Mouse (Mus musculus) layer of hippocampus, postnatal 10 days (tissue): ENCODE measurements around the gene Rabggta. TPM values are rescaled to one million over a fixed set of nuclear protein-coding genes. Genes with fewer than 3 reads are reported as not detected.
A peak's percentile ranks its signal among the peaks of the same experiment; 100 is the strongest.

ENCODE experiments used
- DNase-seq, 2 experiments: peaks; one replicate each; pipeline ENCODE4 v3.0.0; 2021; ENCODE audit warnings: low spot score in 2 of 2
- total RNA-seq, 2 experiments: library from RNA; stranded (reverse); gene quantifications; 2 replicates each; pipeline ENCODE4 v1.2.3; 2021

Gene Rabggta
- total RNA-seq, 2 experiments from 2014 or later: 42.0 to 54.1 TPM

DNA sequence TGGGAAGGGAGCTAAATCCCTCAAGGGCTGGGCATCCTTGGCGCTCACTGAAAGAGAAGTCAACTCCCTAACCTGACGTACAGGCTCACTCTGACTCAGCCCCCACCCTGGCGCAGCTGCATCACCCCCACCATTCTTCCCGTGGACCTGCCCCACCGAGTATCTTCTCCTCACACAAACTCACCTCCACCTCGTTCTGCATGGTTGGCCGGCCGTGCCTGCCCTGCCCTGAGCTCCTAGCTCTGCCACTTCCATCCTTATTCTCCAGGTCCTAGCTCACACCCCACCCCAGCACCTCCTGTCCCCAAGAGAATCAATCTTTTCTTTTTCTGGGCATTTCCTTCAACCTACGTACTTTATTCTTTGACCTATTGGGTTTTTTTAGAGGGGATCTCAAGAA, 20.9 kb downstream of the Rabggta start:
- no peak for DNase-seq

DNA sequence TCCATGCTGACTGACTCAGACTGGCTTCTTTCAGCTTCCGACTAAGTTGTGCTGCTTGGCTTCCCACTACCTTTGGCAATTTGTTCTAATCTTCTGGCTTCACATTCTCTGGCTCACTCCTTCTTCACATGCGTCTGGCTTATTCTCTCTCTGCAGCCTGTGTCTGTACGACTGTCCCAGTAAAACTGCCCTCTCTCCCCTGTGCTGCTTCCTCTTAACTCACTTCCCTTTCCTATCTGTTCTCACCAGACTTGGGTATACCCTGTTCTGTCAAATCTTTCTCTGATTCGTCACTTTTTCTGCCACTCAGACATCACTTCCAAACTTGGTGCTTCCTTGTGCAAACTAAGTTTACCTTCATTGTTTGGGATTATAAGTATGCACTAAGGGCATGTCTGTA, 24.8 kb downstream of the Rabggta start:
- DNase-seq: no peak

DNA sequence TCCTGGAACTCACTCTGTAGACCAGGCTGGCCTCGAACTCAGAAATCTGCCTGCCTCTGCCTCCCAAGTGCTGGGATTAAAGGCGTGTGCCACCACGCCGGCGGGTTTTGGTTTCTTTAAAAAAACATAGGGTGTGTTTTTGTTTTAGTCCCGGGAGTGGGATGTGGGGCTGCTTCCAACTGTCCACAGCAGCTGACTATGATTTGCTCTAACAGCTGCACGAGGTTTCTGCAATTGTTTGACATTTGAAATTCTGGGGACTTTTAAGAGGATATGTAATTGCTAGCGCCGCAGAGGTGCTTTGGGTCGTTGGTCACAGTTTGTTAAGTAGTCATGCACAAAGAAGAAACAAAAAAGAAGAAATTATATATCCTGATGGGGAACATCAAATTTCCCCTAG, 32.6 kb downstream of the Rabggta start:
- DNase-seq: no peak

DNA sequence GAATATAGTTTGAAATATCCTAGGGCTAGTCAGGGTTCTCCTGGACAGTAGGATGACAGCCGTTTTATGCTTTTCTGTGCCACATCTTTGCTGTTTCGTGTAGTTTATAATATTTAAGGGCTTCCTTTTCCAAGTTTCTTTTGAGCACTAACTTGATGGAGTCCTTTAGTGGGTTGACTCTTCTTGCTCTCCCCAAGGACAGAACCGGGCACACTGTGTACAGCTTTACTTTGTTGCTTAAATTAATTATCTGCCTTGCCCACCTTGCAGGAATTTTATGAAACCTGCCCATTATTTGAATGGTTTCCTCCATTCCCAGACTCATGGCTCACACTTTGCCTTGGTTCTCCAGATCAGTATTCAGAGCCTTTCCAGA, 40.0 kb downstream of the Rabggta start:
- no peak for DNase-seq

DNA sequence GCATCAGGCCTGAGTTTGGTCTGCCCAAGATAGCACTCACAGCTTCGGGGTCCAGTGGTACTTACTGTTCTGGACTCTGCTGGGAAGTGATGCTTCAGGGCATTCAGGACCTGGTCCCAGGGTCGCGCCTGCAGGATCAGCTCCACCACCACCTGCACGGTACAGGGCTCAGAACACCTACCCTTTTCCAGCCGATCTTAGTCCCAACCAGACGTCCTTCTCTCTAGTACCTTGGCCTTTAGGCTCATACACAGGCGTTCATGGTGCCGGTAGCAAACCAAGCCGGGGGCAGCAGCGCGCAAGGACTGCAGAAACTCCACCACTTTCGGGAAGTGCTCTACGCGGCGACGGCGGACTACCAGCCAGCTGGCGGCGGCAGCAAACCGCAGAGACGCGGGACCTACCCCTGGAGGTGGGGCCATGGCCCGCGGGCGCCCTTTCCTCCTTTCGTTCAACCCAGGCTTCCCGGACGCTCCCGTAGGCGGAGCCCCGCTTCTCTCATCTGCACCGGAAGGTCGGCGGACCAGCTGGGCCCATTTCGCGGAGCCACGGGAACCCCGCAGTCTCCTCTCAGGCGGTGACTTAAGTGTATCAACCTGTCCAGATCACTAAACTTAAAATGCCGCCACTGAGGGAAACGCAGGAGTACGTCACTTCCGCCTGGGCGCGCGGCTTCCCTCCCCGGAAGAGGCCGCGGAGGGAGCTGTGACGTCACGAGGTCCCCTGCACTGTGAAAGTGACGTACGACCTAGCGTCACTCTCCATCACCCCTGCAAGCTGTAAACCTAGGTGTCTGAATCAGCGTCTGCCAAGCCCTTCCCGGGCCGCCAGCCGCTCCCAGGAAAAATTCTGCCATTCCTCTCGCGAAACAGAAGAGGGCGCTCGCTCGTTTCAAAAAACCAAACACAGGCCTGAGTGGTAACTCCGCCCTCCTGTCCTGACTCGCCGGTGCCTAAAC, 40.6 kb downstream of the Rabggta start, which contains the start of gene Tinf2:
Tinf2 (minus strand) TSS at position 661 of the 958 bp plus-strand sequence.
- DNase-seq: peak; percentile 95

DNA sequence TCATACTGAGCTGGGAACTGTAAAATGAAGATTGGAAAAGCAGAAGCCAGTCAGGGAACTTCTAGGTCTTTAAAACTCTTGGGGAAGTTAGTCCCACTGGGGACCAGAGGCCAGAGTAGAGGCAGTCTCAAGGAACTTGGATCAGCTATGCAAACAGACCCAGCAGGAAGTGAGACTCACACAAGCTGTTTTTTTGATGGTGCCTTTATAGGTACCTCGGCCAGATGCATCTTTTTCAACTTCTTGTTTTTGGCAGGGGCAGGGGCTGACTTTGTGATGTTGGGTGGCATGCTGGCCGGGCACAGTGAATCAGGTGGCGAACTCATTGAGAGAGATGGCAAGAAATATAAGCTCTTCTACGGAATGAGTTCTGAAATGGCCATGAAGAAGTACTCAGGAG, 44.4 kb downstream of the Rabggta start:
- DNase-seq: no peak

DNA sequence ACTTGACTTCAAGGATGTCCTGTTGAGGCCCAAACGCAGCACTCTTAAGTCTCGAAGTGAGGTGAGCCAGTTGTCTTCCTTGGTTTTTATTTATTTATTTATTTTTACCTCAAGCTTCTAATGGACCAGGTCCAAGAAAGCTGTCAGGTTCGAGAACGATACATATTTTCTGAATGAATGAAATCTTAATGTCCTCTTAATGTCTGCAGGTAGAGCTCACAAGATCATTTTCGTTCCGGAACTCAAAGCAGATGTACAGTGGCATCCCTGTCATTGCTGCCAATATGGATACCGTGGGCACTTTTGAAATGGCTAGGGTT, 49.4 kb downstream of the Rabggta start:
- no peak for DNase-seq

DNA sequence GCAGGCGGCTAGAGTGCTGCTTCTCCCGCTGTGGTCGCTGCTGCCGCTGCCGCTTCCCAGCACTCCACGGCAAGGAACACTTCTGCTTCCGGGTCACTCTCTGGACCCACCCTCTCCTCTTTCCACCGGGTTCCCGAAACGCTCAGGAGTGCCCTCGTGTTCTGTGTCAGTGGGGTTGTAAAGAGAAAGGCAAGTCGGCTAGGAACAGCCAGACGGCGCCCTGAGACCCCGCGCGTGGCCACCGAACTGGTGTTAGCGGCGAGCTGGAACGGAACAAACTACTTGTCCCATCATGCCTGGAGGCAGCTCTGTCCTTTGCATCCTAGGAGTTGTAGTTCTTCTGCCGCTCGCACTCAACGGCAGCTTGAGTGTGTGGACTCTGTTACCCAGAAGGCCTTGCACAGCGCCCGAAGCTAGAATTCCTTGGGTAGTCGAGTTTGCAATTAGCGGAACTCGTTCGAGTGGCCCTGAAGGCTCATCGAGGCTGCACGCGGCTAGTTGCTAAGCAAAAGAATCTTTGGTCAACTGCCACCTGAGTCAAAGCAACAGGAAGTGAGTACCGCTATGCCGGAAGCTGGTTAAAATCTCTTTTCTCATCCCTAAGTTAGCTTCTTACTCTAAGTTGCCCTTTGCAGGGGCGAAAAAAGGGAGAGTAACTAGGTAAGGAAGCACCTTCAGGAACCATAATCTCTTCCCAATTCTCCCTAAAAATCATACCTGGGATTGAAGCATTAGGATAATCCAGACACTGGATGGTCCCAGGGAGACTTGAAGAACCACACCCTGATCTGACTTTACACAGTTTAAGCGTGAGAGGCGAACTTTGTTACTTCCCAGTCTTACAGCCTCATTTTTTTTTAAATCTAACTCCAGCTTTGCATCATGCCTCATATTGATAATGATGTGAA, 50.0 kb downstream of the Rabggta start, which contains the start of the genes Gmpr2 and Nedd8:
Gmpr2 (plus strand) TSS at position 109 of the 908 bp plus-strand sequence.
Nedd8 (minus strand) TSS at position 292 of the 908 bp plus-strand sequence.
- DNase-seq: peak; percentile 88 to 90

DNA sequence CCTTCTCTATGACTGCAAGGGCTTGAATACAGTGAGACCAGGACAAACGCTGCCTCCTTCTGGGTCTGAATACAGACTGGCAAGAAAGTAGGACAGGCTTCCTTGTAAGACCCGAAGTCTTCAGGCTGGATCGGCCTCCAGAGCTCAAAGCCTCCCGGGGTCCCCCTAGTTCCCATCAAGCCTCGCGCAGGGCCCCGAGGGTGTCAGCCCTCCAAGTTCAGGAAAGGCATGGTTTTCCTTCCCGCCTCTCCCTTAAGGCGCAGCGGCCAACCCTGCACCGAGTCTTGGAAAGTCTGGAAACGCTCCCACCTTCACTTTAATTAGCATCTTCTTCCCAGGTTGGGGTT, 50.6 kb downstream of the Rabggta start:
- no peak for DNase-seq

Other genes starting within 250 kb of the Rabggta start
- 10 to 100 TPM; 16.5 to 17.7 TPM for gene Dhrs4, start 243.5 kb downstream of the Rabggta start, total RNA-seq
- gene Carmil3, start 231.6 kb downstream of the Rabggta start, total RNA-seq: 100 to 1,000 TPM; 106 to 144 TPM
- 100 to 1,000 TPM; 306 to 335 TPM for gene Cpne6, start 211.8 kb downstream of the Rabggta start, total RNA-seq
- gene Nrl, start 197.3 kb downstream of the Rabggta start, total RNA-seq: under 1 TPM; 0.34 to 0.76 TPM
- gene Pck2, start 182.0 kb downstream of the Rabggta start, total RNA-seq: 10 to 100 TPM; 20.4 to 21.4 TPM
- gene Dcaf11, start 162.3 kb downstream of the Rabggta start, total RNA-seq: 10 to 100 TPM; 61.3 to 66.7 TPM
- 1 to 10 TPM in 1 of 2 experiments, not detected in 1; 1.2 TPM for gene A730061H03Rik, start 161.9 kb downstream of the Rabggta start, total RNA-seq
- gene Fitm1, start 146.6 kb downstream of the Rabggta start, total RNA-seq: not detected
- gene Psme1, start 144.1 kb downstream of the Rabggta start, total RNA-seq: 10 to 100 TPM; 87.3 to 91.8 TPM
- gene Emc9, start 137.0 kb downstream of the Rabggta start, total RNA-seq: 10 to 100 TPM; 50.2 to 54.6 TPM
- gene Psme2, start 131.2 kb downstream of the Rabggta start, total RNA-seq: 10 to 100 TPM; 54.0 to 62.7 TPM
- gene Rnf31, start 130.6 kb downstream of the Rabggta start, total RNA-seq: 10 to 100 TPM; 35.6 to 37.2 TPM
- gene Irf9, start 118.7 kb downstream of the Rabggta start, total RNA-seq: 10 to 100 TPM; 11.1 to 13.0 TPM
- 1 to 10 TPM; 1.4 to 2.3 TPM for gene Rec8, start 104.2 kb downstream of the Rabggta start, total RNA-seq
- 100 to 1,000 TPM; 131 to 145 TPM for gene Ipo4, start 86.3 kb downstream of the Rabggta start, total RNA-seq
- 1 to 10 TPM; 3.0 to 6.1 TPM for gene Gm49378, start 84.4 kb downstream of the Rabggta start, total RNA-seq
- 10 to 100 TPM; 42.0 to 55.9 TPM for gene Tm9sf1, start 78.5 kb downstream of the Rabggta start, total RNA-seq
- 1 to 10 TPM; 1.3 to 1.5 TPM for gene Tssk4, start 72.1 kb downstream of the Rabggta start, total RNA-seq
- gene Mdp1, start 61.8 kb downstream of the Rabggta start, total RNA-seq: 10 to 100 TPM; 47.8 to 50.0 TPM
- gene Gmpr2, start 50.3 kb downstream of the Rabggta start, total RNA-seq: 10 to 100 TPM; 29.1 TPM
- gene Nedd8, start 50.1 kb downstream of the Rabggta start, total RNA-seq: 100 to 1,000 TPM; 320 to 339 TPM
- gene Tinf2, start 40.4 kb downstream of the Rabggta start, total RNA-seq: 10 to 100 TPM; 18.4 to 23.9 TPM
- under 1 TPM; 0.16 to 0.18 TPM for gene Tgm1, start 8.3 kb downstream of the Rabggta start, total RNA-seq
- 100 to 1,000 TPM; 103 to 110 TPM for gene Dhrs1, start 23.4 kb upstream of the Rabggta start, total RNA-seq
- 10 to 100 TPM; 16.4 to 17.1 TPM for gene Nop9, start 23.4 kb upstream of the Rabggta start, total RNA-seq
- under 1 TPM; 0.47 to 0.89 TPM for gene Cideb, start 36.2 kb upstream of the Rabggta start, total RNA-seq
- under 1 TPM; 0.45 to 0.64 TPM for gene Ltb4r2, start 39.2 kb upstream of the Rabggta start, total RNA-seq
- gene Ltb4r1, start 43.7 kb upstream of the Rabggta start, total RNA-seq: under 1 TPM; 0.62 to 0.69 TPM
- gene Adcy4, start 61.8 kb upstream of the Rabggta start, total RNA-seq: 1 to 10 TPM; 6.7 to 9.0 TPM
- 1 to 10 TPM in 1 of 2 experiments, under 1 TPM in 1; 0.78 to 2.2 TPM for gene Ripk3, start 66.6 kb upstream of the Rabggta start, total RNA-seq
- gene Nfatc4, start 100.9 kb upstream of the Rabggta start, total RNA-seq: 1 to 10 TPM; 3.9 to 5.8 TPM
- gene Nynrin, start 131.7 kb upstream of the Rabggta start, total RNA-seq: 10 to 100 TPM; 17.0 to 17.3 TPM
- gene Cbln3, start 162.1 kb upstream of the Rabggta start, total RNA-seq: 1 to 10 TPM in 1 of 2 experiments, under 1 TPM in 1; 0.62 to 1.0 TPM
- 10 to 100 TPM; 11.8 to 13.4 TPM for gene Khnyn, start 162.7 kb upstream of the Rabggta start, total RNA-seq
- 10 to 100 TPM; 80.5 to 87.8 TPM for gene Sdr39u1, start 178.0 kb upstream of the Rabggta start, total RNA-seq
- under 1 TPM in 1 of 2 experiments, not detected in 1; 0.34 TPM for gene Cma1, start 222.4 kb upstream of the Rabggta start, total RNA-seq
- not detected for gene Cma2, start 228.7 kb upstream of the Rabggta start, total RNA-seq